Mouse (Mus musculus): ENCODE measurements around the gene Ccdc12. TPM values are rescaled to one million over a fixed set of nuclear protein-coding genes. Genes with fewer than 3 reads are reported as not detected.

The Ccdc12 gene
- polyA plus RNA-seq (2021) = 88.1 TPM

DNA sequence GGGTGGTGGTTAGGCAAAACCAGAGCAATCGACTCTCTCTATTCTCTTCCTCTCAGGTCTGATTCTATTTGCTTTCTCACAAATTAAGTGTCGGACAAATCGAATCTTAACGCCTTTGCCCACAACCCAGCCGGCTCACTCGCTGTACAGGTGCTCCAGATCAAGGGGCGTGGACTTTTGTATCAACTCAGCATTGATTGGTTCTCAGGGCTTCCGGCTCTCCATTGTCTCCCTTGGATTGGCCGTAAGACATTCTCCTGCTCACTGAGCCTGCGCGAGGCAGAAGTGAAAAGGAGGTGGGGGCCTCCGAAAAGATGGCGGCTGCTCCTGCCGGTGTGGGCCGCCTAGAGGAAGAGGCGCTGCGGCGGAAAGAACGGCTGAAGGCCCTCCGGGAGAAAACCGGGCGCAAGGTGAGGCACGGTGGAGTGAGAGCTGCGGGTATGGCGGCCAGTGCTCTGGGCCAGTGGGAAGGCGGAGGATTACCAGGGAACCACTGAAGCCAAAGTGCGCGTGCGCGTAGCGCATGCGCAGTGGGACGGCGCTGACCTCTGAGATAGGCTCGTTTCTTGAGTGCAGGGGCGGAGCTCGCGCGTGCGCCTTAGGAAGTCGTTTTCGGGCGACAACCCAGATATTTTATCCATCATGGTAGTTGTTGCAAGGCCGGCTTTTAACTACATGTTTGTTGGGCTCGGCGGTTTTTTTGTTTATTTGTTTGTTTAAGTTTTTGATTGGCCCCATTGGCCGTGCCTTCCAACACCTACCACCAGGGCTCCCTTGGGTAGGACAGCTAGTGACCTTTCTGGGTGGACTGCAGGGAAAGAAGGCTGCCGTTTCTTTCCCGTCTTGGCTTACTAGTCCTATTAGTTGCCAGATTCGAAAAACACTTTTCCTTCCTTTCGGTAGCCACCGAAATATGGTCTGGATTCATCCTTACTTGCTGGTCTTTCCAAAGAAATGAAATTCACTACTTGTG is at the start of gene Ccdc12:
TSS of gene Ccdc12 (plus strand) at position 255 of the 973 bp plus-strand sequence.
- DNase-seq (ENCODE audit: low read depth, low spot score) (peak; percentile 71), ATAC-seq (peak; percentile 79)
- TF ChIP-seq CTCF (IDR thresholded peaks at IDR 0.05) = no peak
- no peaks in the 10 kb centered on the region for H3K27me3 ChIP-seq
- CTCF ChIA-PET = no interaction called here
- in situ Hi-C loops (cut with MboI; ENCODE audit: low pct_unique_long_range_greater_than_20kb) = no loop called here
- POLR2A ChIA-PET = interaction anchor here (0.7 to 0.8 kb wide), 3 partner anchors 24 to 38 kb away, joined by 3 to 6 read pairs (median 4); no protein-coding TSS in a partner anchor

DNA sequence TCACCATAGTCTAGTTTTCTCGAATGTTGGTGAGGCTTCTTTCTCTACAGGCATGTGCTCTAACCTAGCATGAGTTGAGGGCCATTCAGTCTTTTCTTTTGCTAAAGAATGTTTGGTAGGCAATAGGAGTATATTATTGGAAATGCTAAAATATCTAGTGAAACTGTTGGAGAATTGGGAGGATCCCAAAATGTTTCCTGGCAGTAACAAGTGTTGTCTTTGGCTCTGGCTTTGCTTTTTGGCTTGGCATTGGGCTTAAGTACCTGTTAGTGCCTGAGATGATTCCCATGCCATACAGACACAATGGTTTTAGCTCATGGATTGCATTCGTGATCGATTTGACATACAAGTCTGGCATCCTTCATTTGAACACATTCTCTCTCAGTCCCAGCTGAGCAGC is 44.8 kb upstream of the Ccdc12 start:
- ATAC-seq = no peak
- TF ChIP-seq CTCF (IDR thresholded peaks at IDR 0.05) = no peak
- in situ Hi-C loops (cut with MboI; ENCODE audit: low pct_unique_long_range_greater_than_20kb) = no loop called here
- ChIA-PET CTCF (no interaction called here), POLR2A (interaction anchor here (0.7 to 0.9 kb wide), 2 partner anchors 242 to 266 kb away, joined by 4 to 6 read pairs; no protein-coding TSS in a partner anchor)
- no peaks in the 10 kb centered on the region for H3K27me3 ChIP-seq
- no peak for DNase-seq (ENCODE audit: low read depth, low spot score)

- ChIA-PET POLR2A (interaction anchor here (0.8 kb wide), 1 partner anchor 10 kb away, joined by 3 read pairs; no protein-coding TSS in a partner anchor), CTCF (no interaction called here)
- in situ Hi-C loops (cut with MboI; ENCODE audit: low pct_unique_long_range_greater_than_20kb) = no loop called here
- H3K27me3 ChIP-seq = no peaks in the 10 kb centered on the region
- ATAC-seq (no peak), DNase-seq (ENCODE audit: low read depth, low spot score) (no peak)
- TF ChIP-seq CTCF (IDR thresholded peaks at IDR 0.05) = no peak
Observed at GRCm38 (mm10) chr9:110617081-110617480, 39.2 kb upstream of the Ccdc12 start.

GRCm38 (mm10) chr9:110620180-110620579 is 36.1 kb upstream of the Ccdc12 start:
- in situ Hi-C loops (cut with MboI; ENCODE audit: low pct_unique_long_range_greater_than_20kb) = loop anchor here (10.0 kb wide), 1 partner anchor 185 kb away; no protein-coding TSS in a partner anchor
- no peak for DNase-seq (ENCODE audit: low read depth, low spot score)
- no peaks in the 10 kb centered on the region for H3K27me3 ChIP-seq
- POLR2A ChIA-PET = interaction anchor here (1.1 kb wide), 1 partner anchor 43 kb away, joined by 3 read pairs; no protein-coding TSS in a partner anchor
- no peak for TF ChIP-seq CTCF (IDR thresholded peaks at IDR 0.05)
- CTCF ChIA-PET = no interaction called here
- ATAC-seq = no peak

- no peaks in the 10 kb centered on the region for H3K27me3 ChIP-seq
- ChIA-PET CTCF (no interaction called here), POLR2A (interaction anchor here (1.1 kb wide), 1 partner anchor 44 kb away, joined by 3 read pairs; no protein-coding TSS in a partner anchor)
- no peak for ATAC-seq
- in situ Hi-C loops (cut with MboI; ENCODE audit: low pct_unique_long_range_greater_than_20kb) = loop anchor here (10.0 kb wide), 1 partner anchor 186 kb away; no protein-coding TSS in a partner anchor
- no peak for TF ChIP-seq CTCF (IDR thresholded peaks at IDR 0.05)
- DNase-seq (ENCODE audit: low read depth, low spot score) = no peak
Observed at GRCm38 (mm10) chr9:110620685-110621084, 35.6 kb upstream of the Ccdc12 start.

DNA sequence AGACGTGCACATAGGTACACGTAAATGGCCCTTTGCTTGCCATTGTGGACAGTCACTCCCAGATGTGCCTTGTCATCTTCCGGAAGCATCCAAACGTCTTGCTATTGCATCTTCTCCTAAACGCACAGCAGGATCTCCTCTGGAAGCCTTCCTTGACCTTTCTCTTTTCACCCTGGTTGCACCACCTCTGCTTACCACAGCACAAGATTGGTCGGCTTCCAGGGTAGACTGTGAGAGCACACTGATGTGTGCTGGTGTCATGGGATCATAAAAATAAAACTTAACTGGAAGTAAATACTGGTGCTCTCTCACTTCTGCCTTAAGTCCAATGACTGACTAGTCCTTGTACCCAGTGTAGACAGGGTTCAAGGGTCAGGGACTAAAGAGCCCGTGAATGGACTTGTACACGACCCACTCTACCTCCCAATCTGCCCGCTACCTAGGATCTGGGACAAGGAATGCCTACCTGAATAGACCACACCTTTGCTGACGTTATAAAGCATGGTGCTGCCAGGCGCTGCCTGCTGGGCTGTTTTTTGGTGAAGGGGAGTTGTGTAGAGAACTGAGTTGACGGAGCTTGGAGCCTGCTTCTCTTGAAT is 33.6 kb upstream of the Ccdc12 start:
- POLR2A ChIA-PET = no interaction called here
- H3K27me3 ChIP-seq = no peaks in the 10 kb centered on the region
- CTCF ChIA-PET = interaction anchor here (0.8 kb wide), 1 partner anchor 12 kb away, joined by 3 read pairs; no protein-coding TSS in a partner anchor
- no peak for TF ChIP-seq CTCF (IDR thresholded peaks at IDR 0.05)
- ATAC-seq (no peak), DNase-seq (ENCODE audit: low read depth, low spot score) (no peak)
- in situ Hi-C loops (cut with MboI; ENCODE audit: low pct_unique_long_range_greater_than_20kb) = loop anchor here (10.0 kb wide), 1 partner anchor 188 kb away; no protein-coding TSS in a partner anchor

GRCm38 (mm10) chr9:110623416-110624195 is 32.7 kb upstream of the Ccdc12 start:
- ATAC-seq (no peak), DNase-seq (ENCODE audit: low read depth, low spot score) (no peak)
- ChIA-PET CTCF (interaction anchor here (0.8 to 1.1 kb wide), 2 partner anchors 11 kb away, joined by 3 read pairs; no protein-coding TSS in a partner anchor), POLR2A (no interaction called here)
- in situ Hi-C loops (cut with MboI; ENCODE audit: low pct_unique_long_range_greater_than_20kb) = loop anchor here (10.0 kb wide), 1 partner anchor 189 kb away; no protein-coding TSS in a partner anchor
- TF ChIP-seq CTCF (IDR thresholded peaks at IDR 0.05) = no peak
- no peaks in the 10 kb centered on the region for H3K27me3 ChIP-seq

GRCm38 (mm10) chr9:110624361-110625166 is 31.7 kb upstream of the Ccdc12 start, which contains the start of gene Nradd:
Gene Nradd (minus strand): TSS chr9:110624452.
- no peaks in the 10 kb centered on the region for H3K27me3 ChIP-seq
- in situ Hi-C loops (cut with MboI; ENCODE audit: low pct_unique_long_range_greater_than_20kb) = loop anchor here (10.0 kb wide), 1 partner anchor 190 kb away; no protein-coding TSS in a partner anchor
- POLR2A ChIA-PET = no interaction called here
- peak; percentile 49 for DNase-seq (ENCODE audit: low read depth, low spot score)
- CTCF ChIA-PET = interaction anchor here (1.1 to 1.2 kb wide), 2 partner anchors 10 to 176 kb away, joined by 3 read pairs; no protein-coding TSS in a partner anchor
- peak; percentile 87 for ATAC-seq
- TF ChIP-seq CTCF (IDR thresholded peaks at IDR 0.05) = no peak

GRCm38 (mm10) chr9:110625350-110625908 is 30.9 kb upstream of the Ccdc12 start:
- DNase-seq (ENCODE audit: low read depth, low spot score) (no peak), ATAC-seq (no peak)
- in situ Hi-C loops (cut with MboI; ENCODE audit: low pct_unique_long_range_greater_than_20kb) = loop anchor here (10.0 kb wide), 1 partner anchor 191 kb away; no protein-coding TSS in a partner anchor
- ChIA-PET CTCF (interaction anchor here (1.2 kb wide), 1 partner anchor 177 kb away, joined by 3 read pairs; no protein-coding TSS in a partner anchor), POLR2A (no interaction called here)
- TF ChIP-seq CTCF (IDR thresholded peaks at IDR 0.05) = no peak
- no peaks in the 10 kb centered on the region for H3K27me3 ChIP-seq
